Mouse (Mus musculus): ENCODE measurements around the gene Igfbp5. TPM values are rescaled to one million over a fixed set of nuclear protein-coding genes. Genes with fewer than 3 reads are reported as not detected.

Igfbp5 gene
- polyA plus RNA-seq, 1 experiment from 2014 or later: 89.8 TPM

GRCm38 (mm10) chr1:72875708-72876107 lies 1.0 kb upstream of the Igfbp5 start:
- 11% methylated on average over 3 of the region's 3 CpGs for WGBS
- Histone ChIP-seq H3K27ac (peak overlapping the region; percentile 11; the same call in 1 of the 2 replicates), H3K9ac (no peak overlapping the region), H3K36me3 (no peaks in the 10 kb centered on the region), H3K4me1 (peaks cover 34% of the 10 kb centered on the region), H3K9me3 (no peaks in the 10 kb centered on the region), H3K27me3 (replicated peaks) (no peaks in the 10 kb centered on the region), H3K4me3 (replicated peaks) (no peak overlapping the region), H3K4me2 (no peak overlapping the region)
- ATAC-seq (ENCODE audit: insufficient read depth, low FRiP score, low read depth): no peak

DNA sequence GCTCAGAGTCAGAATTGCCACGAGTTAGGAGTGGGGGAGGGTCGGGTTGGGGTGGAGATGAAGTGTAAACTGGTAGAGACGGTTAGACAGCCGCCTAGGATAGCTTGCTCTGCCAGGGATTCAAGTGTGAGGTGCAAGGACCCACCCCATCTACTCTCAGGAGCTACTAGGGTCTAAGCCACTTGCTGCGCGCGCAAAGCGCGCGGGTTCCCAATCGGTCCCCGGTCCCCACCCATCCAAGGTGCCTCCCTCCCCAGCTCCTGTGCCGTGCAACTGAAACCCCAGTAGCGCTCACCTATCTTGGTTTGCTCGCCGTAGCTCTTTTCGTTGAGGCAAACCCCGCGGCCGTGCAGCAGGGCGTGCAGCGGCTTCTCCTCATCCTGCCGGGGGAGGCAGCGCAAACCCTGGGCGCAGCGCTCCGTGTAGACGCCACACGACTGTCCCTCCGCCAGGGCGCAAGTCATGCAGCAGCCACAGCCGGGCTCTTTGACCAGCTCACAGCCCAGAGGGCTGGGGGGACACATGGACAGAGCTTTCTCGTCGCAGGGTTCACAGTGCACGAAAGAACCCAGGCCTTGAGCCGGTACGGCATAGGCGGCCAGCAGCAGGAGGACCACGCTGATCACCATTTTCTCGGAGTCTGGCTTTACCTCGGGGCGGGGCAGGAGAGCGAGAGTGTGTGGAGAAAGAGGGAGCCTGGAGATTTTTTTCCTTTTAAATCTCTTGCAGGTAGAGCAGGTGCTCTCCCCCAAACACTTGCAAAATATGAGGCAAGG lies 985 bp downstream of the Igfbp5 start:
- H3K36me3 ChIP-seq: no peaks in the 10 kb centered on the region
- H3K4me1 ChIP-seq: peaks cover 45% of the 10 kb centered on the region
- WGBS: under 1% methylated on average over 43 of the region's 43 CpGs
- ATAC-seq (ENCODE audit: insufficient read depth, low FRiP score, low read depth): peak; percentile 6; the same call in 1 of the 2 replicates
- peak overlapping the region; percentile 73 for H3K9ac ChIP-seq
- H3K27ac ChIP-seq: peak overlapping the region; percentile 95
- H3K9me3 ChIP-seq: no peaks in the 10 kb centered on the region
- peak overlapping the region; percentile 65 for H3K4me3 ChIP-seq (replicated peaks)
- peak overlapping the region; percentile 83 for H3K4me2 ChIP-seq
- no peaks in the 10 kb centered on the region for H3K27me3 ChIP-seq (replicated peaks)

GRCm38 (mm10) chr1:72873078-72873477 lies 1.6 kb downstream of the Igfbp5 start:
- H3K36me3 ChIP-seq: no peaks in the 10 kb centered on the region
- H3K4me2 ChIP-seq: peak overlapping the region; percentile 83
- no peaks in the 10 kb centered on the region for H3K27me3 ChIP-seq (replicated peaks)
- H3K4me1 ChIP-seq: peaks cover 40% of the 10 kb centered on the region
- no peaks in the 10 kb centered on the region for H3K9me3 ChIP-seq
- H3K9ac ChIP-seq: peak overlapping the region; percentile 73; the same call in 1 of the 2 replicates
- under 1% methylated on average over 16 of the region's 16 CpGs for WGBS
- peak overlapping the region; percentile 95 for H3K27ac ChIP-seq
- H3K4me3 ChIP-seq (replicated peaks): peak overlapping the region; percentile 65
- ATAC-seq (ENCODE audit: insufficient read depth, low FRiP score, low read depth): no peak

DNA sequence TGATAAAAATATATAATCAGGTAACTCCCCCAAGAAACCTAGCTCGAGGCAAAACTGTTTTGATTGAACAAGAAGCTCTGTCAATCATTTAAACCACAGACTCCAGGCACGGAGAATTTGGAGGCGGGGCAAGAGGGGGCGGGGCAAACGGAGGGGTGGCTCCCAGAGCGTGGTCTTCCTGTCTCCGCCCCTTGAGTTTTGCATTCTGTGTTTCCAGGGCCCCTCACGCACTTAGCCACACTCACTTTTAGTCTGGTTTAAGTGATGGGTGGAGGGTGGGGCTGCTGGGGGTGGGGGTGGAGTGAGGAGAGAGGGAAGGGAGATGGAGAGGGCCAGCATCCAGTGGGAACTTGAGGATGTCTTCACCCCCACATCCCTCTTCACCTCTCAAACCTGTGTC lies 2.2 kb downstream of the Igfbp5 start:
- Histone ChIP-seq H3K9ac (peak overlapping the region; percentile 6; the same call in 1 of the 2 replicates), H3K9me3 (no peaks in the 10 kb centered on the region), H3K4me3 (replicated peaks) (peak overlapping the region; percentile 65), H3K27ac (peak overlapping the region; percentile 95; the same call in 1 of the 2 replicates), H3K4me2 (peak overlapping the region; percentile 83), H3K4me1 (peaks cover 39% of the 10 kb centered on the region), H3K27me3 (replicated peaks) (no peaks in the 10 kb centered on the region), H3K36me3 (no peaks in the 10 kb centered on the region)
- WGBS: 0% methylated on average over 8 of the region's 8 CpGs
- ATAC-seq (ENCODE audit: insufficient read depth, low FRiP score, low read depth): peak; percentile 56

- H3K4me1 ChIP-seq: peaks cover 42% of the 10 kb centered on the region
- H3K27ac ChIP-seq: peak overlapping the region; percentile 73
- no peaks in the 10 kb centered on the region for H3K9me3 ChIP-seq
- peak overlapping the region; percentile 83 for H3K4me2 ChIP-seq
- no peaks in the 10 kb centered on the region for H3K27me3 ChIP-seq (replicated peaks)
- WGBS: under 1% methylated on average over 34 of the region's 34 CpGs
- H3K36me3 ChIP-seq: no peaks in the 10 kb centered on the region
- H3K9ac ChIP-seq: peak overlapping the region; percentile 20
- ATAC-seq (ENCODE audit: insufficient read depth, low FRiP score, low read depth): no peak
- peak overlapping the region; percentile 65 for H3K4me3 ChIP-seq (replicated peaks)
These were observed 2.8 kb downstream of the Igfbp5 start for GRCm38 (mm10) chr1:72871697-72872411.

DNA sequence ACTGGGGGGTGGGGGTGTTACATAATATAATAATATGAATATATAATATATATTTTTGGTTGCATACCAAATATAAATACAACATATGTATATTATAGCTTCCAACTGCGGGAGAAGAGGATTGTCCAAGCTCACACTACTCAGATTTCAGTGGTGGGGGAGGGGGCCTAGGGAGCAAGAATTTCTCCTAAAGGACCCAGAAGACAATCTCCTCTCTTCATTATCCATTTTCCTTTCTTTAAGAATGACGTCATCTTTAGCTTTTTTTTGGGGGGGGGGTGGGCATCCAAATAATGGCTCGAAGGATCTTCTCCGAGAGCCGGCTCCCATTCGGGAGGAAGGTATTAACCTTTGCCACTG lies 3.4 kb downstream of the Igfbp5 start:
- Histone ChIP-seq H3K36me3 (no peaks in the 10 kb centered on the region), H3K27ac (peak overlapping the region; percentile 73), H3K4me3 (replicated peaks) (peak overlapping the region; percentile 65), H3K9me3 (no peaks in the 10 kb centered on the region), H3K9ac (peak overlapping the region; percentile 20; the same call in 1 of the 2 replicates), H3K4me2 (peak overlapping the region; percentile 83), H3K4me1 (peaks cover 42% of the 10 kb centered on the region), H3K27me3 (replicated peaks) (no peaks in the 10 kb centered on the region)
- 0% methylated on average over 6 of the region's 6 CpGs for WGBS
- no peak for ATAC-seq (ENCODE audit: insufficient read depth, low FRiP score, low read depth)

DNA sequence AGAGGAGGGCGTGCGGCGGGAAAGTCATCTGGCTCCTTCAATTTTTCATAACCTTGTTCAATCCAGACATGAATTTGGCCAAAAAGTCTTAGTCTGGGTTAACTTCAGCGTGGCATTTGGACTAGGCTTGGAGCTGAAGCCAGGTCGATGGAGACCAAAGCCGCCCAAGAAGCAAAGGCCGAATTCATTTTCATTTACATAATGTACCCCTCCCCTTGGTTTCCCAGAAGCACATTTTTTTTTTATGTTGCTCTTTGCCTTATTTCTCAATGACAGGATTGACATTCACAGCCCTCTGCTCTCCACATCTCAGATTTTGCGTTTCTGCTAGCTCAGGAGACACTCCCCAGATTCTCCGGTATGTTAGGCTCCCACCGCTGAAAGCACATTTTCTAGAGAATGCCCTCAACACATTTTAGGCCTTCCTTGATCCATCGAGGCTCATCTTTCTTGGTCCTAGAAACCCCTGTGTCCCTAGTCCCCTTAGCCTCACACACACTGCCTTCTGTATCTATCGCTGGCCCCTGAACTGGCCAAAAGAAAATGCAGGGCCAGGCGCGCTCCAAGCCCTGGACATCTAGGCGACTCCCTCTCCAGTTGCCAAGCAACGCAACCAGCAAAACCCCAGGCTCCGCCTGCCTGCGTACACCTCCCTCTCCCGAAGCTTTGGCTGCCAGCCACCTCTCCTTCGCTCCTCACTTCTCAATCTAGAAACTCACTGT lies 3.9 kb downstream of the Igfbp5 start:
- 2% methylated on average over 20 of the region's 20 CpGs for WGBS
- Histone ChIP-seq H3K4me3 (replicated peaks) (peak overlapping the region; percentile 65), H3K36me3 (no peaks in the 10 kb centered on the region), H3K4me2 (peak overlapping the region; percentile 83), H3K9ac (no peak overlapping the region), H3K9me3 (no peaks in the 10 kb centered on the region), H3K27ac (peak overlapping the region; percentile 75), H3K27me3 (replicated peaks) (no peaks in the 10 kb centered on the region), H3K4me1 (peaks cover 40% of the 10 kb centered on the region)
- ATAC-seq (ENCODE audit: insufficient read depth, low FRiP score, low read depth): peak; percentile 38; the same call in 1 of the 2 replicates

GRCm38 (mm10) chr1:72869681-72870614 lies 4.7 kb downstream of the Igfbp5 start:
- ATAC-seq (ENCODE audit: insufficient read depth, low FRiP score, low read depth): peak; percentile 37
- H3K36me3 ChIP-seq: no peaks in the 10 kb centered on the region
- H3K9me3 ChIP-seq: no peaks in the 10 kb centered on the region
- 6% methylated on average over 22 of the region's 22 CpGs for WGBS
- peak overlapping the region; percentile 75 for H3K27ac ChIP-seq
- no peaks in the 10 kb centered on the region for H3K27me3 ChIP-seq (replicated peaks)
- H3K4me2 ChIP-seq: peak overlapping the region; percentile 83
- H3K4me3 ChIP-seq (replicated peaks): peak overlapping the region; percentile 65
- peaks cover 31% of the 10 kb centered on the region for H3K4me1 ChIP-seq
- no peak overlapping the region for H3K9ac ChIP-seq

- no peak overlapping the region for H3K9ac ChIP-seq
- H3K27ac ChIP-seq: no peak overlapping the region
- peaks cover 26% of the 10 kb centered on the region; the same call in 1 of the 2 replicates for H3K4me1 ChIP-seq
- H3K27me3 ChIP-seq (replicated peaks): no peaks in the 10 kb centered on the region
- no peak overlapping the region for H3K4me3 ChIP-seq (replicated peaks)
- ATAC-seq (ENCODE audit: insufficient read depth, low FRiP score, low read depth): no peak
- no peaks in the 10 kb centered on the region for H3K9me3 ChIP-seq
- no peak overlapping the region for H3K4me2 ChIP-seq
- H3K36me3 ChIP-seq: no peaks in the 10 kb centered on the region
These were observed 5.4 kb downstream of the Igfbp5 start for GRCm38 (mm10) chr1:72869275-72869674.

DNA sequence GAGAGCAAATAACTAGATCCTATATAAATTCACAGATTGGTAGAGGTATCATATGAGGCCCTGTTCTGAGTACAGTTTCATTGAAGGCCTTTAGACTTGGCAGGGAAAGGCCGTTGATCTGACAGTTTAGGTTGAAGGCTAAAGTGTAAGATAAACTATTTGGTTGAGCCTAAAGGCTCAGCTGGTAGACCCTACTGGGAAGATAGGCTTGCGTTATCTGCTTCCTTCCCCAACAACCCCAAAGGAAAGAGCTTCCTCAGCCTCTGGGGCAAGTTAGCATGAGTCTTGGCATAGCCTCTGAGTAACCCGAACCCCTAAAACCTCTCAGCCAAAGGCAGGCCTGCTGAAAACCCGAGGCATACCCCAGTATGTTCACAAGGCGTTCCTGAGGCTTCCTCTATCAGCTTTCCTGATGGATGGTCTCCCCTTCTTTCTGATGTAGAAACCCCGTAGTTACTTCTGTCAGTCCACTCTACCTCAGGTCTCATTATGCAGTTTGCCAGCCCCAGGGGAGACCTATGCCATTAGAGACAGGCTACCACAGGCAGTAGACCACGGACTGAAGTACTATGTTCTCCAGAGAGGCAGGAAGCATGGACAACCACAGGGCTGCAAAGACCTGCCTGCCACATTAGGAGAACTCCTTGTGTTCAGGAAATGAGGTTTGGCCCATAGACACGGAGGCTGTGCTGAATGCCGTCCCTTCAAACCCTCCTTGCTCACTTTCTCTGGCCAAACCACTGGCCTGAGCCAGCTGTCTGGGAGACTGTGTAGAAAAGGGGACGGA lies 6.1 kb downstream of the Igfbp5 start:
- H3K4me3 ChIP-seq (replicated peaks): no peak overlapping the region
- H3K4me2 ChIP-seq: no peak overlapping the region
- H3K36me3 ChIP-seq: no peaks in the 10 kb centered on the region
- no peaks in the 10 kb centered on the region for H3K27me3 ChIP-seq (replicated peaks)
- WGBS: 67% methylated on average over 10 of the region's 10 CpGs
- no peak overlapping the region for H3K27ac ChIP-seq
- peaks cover 26% of the 10 kb centered on the region; the same call in 1 of the 2 replicates for H3K4me1 ChIP-seq
- H3K9me3 ChIP-seq: no peaks in the 10 kb centered on the region
- ATAC-seq (ENCODE audit: insufficient read depth, low FRiP score, low read depth): no peak
- H3K9ac ChIP-seq: no peak overlapping the region

Measured in stomach, embryonic 15.5 days (tissue).